Mouse (Mus musculus) spleen, postnatal 14 days (tissue): Measurements from ENCODE around the gene Pnmt.

Experiments
- DNase-seq, 2 experiments: peaks; one replicate each; pipeline ENCODE4 v3.0.0; 2021 to 2022; ENCODE audit warnings: low spot score in 2 of 2

Pnmt gene

DNA sequence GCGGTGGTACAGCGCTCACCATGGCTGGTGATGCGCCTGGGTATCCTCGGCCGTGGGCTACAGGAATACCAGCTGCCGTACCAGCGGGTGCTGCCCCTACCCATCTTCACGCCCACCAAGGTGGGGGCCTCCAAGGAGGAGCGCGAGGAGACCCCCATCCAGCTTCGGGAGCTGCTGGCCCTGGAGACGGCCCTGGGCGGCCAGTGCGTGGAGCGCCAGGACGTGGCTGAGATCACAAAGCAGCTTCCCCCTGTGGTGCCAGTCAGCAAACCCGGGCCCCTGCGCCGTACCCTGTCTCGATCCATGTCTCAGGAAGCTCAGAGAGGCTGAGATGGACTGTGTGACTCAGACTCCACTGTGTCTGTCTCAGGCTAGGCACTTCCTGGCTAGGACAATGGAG lies 2.0 kb upstream of the Pnmt start:
- no peak for DNase-seq

DNA sequence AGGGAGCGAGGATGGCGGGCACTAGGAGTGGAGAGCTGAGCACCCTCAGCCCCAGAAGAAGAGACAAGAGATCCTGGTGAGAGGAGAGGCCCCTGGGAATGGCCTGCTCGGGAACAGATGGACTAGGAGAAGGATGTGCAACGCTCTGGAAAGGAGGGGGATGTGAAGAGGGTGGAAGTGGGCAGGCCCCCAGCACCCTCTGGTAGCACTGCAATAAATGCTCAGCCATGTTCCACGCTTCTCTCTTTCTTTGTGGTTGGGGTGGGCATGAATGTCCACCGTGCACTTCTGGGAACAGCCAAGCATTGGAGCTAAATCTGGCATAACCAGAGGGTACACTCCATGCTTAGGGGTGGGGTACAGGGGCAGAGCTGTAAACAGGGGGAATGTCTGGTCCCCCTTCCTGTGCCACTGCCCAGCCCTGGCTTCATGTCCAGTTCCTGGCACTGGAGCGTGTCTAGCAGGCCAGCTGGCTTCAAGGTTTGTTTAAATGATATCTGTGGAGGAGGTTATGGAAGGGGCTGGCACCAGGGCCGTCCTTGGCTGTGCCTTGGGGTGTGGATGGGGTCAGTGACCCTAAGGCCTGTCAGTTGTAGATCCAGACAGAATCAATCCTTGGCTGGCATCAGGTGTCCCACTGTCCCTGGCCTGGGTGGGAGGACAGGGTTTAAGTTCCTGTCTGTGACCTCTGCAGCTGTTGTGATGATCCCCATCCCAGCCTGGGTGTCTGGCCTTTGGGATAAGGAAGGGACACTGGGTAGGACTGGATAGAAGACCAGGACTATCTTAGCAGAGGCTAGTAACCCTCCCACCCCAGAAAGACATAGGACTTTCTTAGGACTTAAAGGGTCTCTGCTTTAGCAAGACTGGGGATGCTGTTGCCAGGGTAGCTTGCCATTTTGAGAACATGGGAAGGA lies 1.3 kb upstream of the Pnmt start:
- DNase-seq: no peak

DNA sequence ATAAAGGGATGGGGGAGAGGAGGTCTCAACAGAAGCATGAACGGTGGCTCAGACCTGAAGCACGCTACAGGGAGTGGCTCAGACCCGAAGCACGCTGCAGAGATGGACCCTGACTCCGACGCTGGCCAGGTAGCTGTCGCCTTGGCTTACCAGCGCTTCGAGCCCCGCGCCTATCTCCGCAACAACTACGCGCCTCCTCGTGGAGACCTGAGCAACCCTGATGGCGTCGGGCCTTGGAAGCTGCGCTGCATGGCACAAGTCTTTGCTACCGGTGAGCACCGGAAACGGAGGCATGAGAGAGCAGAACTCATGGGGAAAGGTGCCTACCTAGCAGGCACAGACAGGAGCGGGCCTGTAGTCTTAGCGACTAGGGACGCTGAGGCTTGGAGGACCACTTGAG lies 346 bp downstream of the Pnmt start:
- DNase-seq: no peak

DNA sequence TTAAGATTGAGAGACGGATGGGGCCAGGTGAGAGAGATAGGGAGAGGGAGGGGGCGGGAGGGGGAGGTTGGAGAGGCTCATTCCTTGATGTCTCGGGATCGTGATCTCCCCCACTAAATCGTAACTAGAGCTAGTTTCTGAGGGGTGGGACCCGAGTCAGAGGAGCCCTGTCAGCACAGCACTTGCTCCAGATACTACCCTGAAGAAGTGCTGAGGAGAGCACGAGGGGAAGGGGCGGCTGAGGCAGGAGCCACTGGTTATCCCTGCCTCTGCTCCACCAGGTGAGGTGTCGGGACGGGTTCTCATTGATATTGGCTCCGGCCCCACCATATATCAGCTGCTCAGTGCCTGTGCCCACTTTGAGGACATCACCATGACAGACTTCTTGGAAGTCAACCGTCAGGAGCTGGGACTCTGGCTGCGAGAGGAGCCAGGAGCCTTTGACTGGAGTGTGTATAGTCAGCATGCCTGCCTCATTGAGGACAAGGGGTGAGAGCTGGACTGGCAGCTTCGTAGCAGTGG lies 867 bp downstream of the Pnmt start:
- DNase-seq: no peak

DNA sequence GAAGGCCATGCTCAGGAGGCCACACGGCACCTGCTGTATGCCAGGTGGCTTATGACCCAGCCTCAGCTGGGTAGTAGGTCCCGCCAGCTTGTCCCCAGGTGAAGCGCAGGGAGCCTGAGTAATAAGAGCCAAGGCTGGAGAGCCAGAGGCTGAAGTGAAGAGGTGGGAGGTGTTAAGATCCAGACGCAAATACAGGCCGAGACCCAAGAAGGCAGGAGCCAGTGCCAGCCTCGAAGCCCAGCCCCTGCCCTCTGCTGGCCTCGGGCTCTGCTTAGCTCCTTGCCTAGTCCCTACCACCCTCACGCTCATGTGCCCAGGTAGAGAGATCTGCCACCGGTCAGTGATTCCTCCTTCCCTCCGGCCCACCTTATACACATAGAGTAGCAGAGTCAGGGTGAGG lies 2.0 kb downstream of the Pnmt start:
- DNase-seq: no peak

DNA sequence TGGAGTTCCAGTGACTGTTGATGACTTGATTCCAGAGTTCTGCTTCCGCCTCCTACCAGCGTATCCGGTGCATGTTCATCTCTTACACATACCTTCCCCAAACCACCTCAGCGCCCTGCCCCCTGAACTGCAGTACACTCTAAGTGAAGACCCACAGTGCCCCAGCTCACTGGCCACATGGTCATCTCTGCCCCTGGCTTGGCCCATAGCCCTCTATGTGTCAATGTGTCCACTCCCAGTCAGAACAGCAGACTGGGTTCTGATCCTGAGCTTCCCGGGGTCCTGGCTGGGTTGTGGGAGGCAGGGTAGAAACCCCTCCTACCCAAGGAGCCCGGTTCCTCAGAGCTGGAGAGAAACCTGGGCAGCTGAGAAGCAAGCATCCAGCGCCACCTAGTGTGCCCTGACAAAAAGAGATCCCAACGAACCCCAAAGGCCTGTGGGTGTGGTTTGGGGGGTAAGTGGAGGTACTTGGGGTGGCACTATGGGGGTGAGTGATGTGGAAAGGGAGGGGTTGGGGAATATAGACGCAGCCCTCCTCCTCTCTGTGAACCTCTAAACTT lies 3.1 kb downstream of the Pnmt start:
- peak in 1 of 2 experiments; percentile 36 for DNase-seq

DNA sequence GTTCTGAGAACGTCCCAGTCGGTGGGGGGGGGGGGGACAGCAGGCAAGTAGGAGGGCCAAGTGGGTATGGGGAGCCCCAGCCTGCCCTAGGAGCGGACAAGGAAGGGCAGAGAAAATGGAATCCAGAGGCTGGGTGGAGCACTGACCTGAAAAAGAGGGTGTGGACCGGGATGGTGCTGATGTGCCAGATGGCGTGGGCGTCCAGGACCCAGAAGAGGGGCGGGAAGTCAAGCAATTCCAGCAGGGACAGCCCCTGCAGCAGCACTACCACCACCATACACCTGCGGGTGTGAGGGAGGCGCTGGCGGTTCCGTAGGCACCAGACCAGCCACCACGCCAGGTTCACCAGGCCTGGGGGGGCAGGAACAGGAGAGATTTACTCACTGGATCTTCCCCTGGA lies 3.9 kb downstream of the Pnmt start:
- no peak for DNase-seq

DNA sequence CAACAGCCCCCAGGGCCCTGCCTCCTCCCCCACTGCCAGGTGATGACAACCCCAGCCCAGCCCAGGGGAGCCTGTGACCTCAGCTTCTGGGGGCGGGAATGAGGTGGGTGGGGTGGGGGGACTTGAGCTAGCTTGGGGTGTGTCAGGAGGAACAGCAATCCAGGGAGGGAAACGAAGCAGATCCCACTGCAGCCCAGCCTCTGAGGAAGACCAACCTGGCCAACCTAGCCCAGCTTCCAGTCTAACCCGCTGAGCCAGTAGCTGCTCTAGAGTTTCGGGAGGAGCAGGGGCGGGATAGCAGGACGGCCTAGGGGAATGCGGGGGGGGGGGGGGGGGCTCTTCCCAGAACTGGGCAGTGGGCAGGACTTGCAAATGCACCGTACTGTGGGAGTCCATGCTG lies 5.8 kb downstream of the Pnmt start:
- no peak for DNase-seq

DNA sequence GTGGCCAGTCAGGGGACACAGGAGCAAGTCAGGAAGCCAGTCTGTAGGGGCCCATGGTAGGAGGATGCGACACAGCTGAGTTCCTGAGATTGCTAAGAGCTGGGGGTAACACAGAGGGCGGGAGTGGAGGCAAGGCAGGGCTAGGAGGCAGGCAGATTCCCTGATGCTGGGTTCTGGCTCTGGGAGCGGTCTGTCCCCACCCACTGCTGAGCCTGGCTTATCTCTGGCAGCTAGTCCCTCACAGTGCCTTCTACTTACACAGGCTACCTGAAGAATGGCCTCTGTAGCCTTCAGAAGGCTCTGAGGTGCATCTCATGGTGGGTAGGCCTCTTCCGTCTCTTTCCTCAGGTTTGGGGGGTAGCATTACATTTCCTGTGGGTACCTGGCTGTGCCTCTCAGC lies 6.4 kb downstream of the Pnmt start:
- DNase-seq: peak in 1 of 2 experiments; percentile 10

DNA sequence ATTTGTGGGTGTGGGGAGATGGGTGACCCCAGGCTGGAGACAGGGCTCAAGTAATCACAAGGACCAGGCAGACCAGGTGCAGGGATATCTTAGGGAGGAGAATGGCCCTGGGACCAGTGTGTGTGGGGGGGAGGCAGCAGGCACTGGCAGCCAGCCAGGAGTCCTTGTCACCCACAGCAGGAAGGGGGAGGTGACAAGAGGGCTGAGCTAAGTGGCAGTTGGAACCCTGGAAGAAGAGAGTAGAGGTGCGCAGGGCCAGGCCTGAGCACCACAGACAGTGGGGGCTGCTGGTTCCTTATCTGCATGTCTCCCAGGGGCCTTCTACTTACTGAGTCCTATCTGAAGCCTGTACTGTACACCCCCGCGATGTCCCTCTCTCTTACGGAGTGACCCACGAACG lies 7.1 kb downstream of the Pnmt start:
- DNase-seq: peak; percentile 27 to 59

DNA sequence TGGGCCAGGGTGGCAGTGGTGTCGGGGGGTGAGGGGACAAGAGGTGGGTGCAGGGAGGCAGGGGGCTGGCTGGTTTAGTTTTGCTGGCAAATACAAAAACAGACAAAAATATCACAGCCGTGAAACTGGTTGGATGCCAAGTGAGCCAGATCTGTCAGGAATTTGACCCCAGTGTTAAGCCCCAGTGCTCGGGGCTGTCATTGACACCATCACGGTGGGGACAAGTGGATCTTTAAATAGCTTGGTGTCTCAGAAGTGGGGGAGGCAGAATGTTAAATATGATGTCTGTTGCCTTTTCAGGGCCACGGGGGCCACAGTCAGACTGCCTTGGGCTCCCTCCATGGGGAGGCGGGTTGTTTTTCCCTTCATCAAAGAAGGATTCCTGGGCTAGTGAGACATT lies 8.1 kb downstream of the Pnmt start:
- no peak for DNase-seq

DNA sequence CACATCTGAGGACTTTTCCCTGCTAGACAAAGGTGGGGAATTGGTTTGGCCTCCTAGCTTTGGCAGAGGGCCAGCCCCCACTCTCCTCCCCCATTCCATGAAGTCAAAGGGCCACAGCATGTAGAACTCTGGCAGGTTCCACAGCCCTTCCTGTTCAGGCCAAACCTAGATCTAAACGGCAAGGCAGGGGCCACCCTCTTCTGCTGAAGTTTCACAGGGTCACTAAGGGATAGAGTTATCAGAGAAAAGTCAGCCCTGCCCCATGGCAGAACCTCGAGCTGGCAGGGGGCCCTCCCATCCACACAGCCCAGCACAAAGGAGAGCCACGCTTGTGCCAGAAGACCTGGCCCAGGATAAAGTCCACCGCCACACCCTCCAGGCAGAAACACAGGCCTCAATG lies 8.8 kb downstream of the Pnmt start:
- DNase-seq: peak in 1 of 2 experiments; percentile 7

DNA sequence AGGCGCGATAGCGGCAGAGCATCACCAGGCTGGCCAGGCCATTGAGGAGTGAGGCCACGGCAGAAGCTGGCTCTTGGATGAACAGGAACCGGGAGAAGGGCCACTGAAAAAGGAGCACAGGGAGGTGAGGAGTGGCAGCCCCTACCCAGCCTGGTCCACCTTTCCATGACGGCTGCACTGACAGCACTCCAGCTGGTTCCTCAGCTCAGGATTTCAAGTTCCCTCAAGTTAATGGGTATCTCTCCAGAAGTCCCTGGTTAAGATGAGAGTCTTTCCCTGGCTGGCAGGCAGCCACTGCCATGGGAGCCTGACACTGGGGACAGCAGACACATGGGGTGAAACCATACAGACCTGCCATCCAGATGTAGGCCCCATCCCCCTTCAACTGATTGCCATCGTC lies 11.7 kb downstream of the Pnmt start:
- no peak for DNase-seq

DNA sequence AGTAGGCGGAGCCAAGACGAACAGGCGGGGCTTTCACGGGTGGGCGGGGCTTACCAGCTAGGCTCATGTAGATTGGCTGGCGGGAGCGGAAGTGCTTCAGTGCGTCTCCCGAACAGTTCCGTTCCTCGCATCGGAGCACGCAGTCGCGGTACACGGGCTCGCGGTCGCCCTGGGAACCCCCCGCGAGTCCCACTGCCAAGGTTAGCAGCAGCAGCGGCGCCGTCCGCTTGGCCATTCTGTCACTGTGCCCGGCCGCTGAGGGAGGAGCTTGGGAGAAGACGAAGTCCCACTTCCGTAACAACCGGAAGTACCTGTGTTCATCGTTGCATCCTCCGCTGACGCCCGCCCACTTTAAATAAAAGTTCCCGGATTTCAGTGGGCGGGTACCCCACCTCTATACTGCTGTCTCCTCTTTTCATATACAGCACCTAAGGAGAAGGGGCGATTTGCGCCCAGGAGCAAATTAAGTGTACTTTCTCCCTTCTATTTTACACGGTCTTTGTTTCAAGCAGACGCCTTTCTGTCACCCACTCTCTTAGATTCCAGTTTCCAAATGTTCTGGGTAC lies 14.0 kb downstream of the Pnmt start, which contains the start of gene Pgap3:
Pgap3 (minus strand) TSS at position 330 of the 566 bp plus-strand sequence.
- peak; percentile 67 to 75 for DNase-seq

DNA sequence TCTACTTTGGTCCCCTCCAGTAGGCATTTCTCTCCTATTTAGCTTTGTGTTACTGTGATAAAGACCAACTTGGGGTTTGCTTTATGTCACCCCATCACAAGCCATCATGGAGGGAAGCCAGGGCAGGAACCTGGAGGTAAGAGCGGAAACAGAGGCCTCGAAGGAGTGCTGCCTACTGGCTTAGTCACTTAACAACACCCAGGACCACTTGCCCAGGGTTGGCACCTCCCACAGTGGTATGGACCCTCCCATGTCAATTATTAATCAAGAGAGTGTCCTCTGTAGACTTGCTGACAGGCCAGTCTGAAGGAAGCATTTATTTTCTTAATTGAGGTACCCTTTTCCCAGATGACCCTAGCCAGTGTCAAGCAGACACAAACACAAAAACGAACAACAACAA lies 14.6 kb downstream of the Pnmt start:
- DNase-seq: no peak

DNA sequence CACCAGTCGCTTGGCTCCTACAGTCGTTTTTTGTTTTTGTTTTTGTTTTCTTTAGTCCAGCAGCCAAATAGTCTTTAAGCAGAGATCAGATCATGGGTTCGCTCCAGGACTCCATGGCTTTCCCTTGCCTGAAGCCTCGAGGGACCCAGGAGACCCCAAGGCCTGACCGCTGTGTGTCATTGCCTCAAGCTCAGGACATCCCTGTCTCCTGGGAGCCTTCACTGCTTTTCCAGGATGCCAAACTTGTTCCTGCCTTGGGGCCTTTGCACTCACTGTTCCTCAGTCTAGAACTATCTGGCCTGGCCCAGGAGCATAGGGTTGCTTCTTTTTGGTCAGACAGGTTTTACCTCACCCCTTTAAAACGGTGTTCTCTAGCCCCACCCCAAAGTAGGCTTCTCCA lies 20.4 kb downstream of the Pnmt start:
- DNase-seq: no peak

DNA sequence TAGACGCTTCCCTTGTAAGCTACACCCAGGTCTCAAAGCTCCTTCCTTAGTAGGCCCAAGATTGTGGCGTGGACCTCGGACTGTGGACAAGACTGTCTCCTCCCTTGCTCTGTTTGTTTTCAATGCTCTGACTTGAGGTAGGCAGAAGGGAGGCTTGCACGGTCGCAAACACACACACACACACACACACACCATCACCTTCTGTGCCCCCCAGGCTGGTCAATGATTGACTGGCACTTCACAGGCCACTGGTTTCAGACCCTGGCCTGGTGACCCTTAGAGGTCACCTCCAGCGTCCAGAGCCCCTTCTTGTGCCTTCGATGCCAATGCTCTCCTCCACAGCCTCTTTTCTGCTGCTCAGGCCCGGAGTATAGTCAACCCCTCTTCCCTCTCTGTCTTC lies 22.6 kb downstream of the Pnmt start:
- DNase-seq: no peak

DNA sequence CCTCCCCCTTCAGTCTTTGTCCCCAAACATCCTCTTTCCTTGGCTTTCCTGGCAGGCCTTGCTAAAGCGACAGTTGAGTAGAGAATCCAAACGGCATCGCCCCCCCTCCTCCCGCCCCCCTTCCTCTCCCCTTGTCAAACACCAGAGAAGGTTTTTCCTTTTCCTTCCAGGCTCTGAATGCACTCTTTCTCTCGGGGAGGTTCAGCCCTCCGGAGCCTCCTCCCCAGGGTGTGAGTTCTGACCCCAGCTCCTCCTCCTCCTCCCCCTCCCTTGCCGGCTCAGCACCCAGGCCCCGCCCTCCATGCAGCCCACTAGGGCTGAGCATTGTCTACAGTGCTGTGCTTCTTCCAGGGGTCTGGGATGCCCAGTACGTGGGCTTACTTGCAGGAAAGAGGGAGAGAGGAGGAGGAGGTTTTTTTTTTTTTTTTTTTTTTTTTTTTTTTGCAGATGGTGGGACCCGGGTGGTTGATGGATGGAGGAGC lies 23.1 kb downstream of the Pnmt start:
- no peak for DNase-seq

DNA sequence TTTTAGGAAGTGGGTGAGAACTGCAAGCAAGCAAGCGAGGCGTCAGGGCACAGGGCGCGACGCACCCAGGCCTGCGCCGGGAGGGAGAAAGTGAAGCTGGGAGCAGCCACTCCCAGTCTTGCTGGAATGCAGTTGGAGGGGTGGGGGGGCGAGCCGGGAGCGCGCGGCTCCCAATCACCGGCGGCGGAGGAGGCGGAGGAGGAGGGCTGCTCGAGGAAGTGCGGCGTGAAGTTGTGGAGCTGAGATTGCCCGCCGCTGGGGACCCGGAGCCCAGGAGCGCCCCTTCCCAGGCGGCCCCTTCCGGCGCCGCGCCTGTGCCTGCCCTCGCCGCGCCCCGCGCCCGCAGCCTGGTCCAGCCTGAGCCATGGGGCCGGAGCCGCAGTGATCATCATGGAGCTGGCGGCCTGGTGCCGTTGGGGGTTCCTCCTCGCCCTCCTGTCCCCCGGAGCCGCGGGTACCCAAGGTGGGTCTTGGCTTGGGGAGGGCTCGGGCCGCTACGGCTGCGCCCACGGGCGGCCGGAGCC lies 26.1 kb downstream of the Pnmt start, which contains the start of gene Erbb2:
Erbb2 (plus strand) TSS at position 198 of the 524 bp plus-strand sequence.
- DNase-seq: no peak

DNA sequence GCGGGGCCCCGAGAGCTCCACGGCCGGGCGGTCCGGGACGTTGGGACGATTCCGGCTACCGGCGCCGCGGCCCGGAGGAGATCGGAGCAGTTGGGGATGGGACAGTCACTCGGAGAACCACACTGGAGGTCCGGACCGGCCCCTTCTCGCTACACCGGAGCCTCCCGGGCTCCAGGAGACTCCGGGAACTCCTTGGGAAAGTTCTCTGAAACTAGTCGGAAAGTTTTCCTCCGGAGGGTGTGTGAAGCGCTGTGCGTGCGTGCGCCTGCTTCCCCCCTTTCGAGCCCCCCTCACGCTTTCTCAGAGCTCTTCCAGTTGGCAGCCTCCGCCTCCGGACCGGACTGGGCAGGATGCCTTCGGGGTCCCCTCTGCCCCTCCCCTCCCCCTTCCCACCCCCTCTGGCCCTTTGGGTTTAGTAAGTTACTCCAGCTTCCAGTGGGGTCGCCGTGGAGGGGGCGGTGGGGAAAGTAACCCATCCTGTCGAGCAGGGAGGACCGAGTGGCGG lies 26.6 kb downstream of the Pnmt start:
- DNase-seq: no peak

DNA sequence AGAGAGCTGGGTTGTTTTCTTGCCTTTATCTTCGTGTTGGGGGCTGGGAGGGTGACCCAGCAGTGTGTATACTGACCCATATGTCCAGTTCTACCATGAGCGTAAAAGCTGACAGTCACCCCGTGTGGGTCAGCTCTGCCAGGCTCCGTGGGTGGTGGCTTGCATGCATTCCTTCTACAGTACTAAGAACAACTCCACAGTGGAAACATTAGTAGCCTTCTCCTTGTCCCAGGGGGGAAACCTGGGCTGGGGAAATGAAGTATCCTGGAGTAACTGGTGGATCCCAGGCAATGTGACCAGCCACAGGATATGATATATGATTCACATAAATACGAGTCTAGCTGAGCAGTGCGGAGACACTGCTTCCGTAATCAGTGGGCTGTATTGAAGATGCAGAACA lies 27.5 kb downstream of the Pnmt start:
- no peak for DNase-seq

DNA sequence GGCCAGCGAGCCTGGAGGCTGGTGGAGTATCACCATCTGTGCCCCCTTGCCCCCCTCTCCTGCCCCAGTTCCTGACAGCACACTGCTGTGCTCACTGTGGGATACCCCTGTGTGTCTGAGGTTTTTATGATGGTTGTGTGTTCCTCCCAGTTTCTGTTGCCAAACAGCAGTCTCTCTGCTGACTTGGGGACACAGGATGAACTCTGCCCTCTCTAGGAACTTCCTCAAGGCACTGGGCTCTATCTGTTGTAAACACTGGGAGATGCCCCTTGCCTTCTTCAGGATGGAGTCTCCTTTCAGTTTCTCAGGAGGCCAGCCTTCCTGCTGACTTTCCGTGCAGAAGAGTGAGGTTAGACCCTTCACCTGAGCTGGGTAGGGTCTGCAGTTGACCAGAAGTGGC lies 27.9 kb downstream of the Pnmt start:
- no peak for DNase-seq
